Comparison of ENCODE assay signal across 10 mouse cellular contexts in genomic region chr6:85512056-85512440, GRCm38 (mm10). TPM values are rescaled to one million over a fixed set of nuclear protein-coding genes. Genes with fewer than 3 reads are reported as not detected.
DNase-seq lines count a peak whose midpoint lies in the region; ATAC-seq and TF ChIP-seq lines count a peak whose summit lies in the region.
"Had no signal": no experiment of that assay in that cellular context is flagged by ENCODE, and none has a peak within 500 bp of the region (broad histone marks: within the 10 kb centered on the region; RNA-seq: fewer than 3 reads in every experiment).

No protein-coding gene starts in this region.

- in situ Hi-C loops in ES-E14 (cut with MboI; ENCODE audit: low sequenced_read_pairs in 2 of 2, unreplicated experiment in 2 of 2): no loop called here

- peak overlapping the region in 1 of 2 experiments; percentile 46; a peak in 3 of 4 replicates for H3K4me3 ChIP-seq in heart, embryonic 14.5 days (ENCODE audit: control insufficient read depth in 1 of 2, insufficient read depth in 1 of 2, low read depth in 1 of 2, low read length in 2 of 2)
- H3K4me3 ChIP-seq in ES-E14 (ENCODE audit: insufficient read depth in 1 of 2, low read depth in 1 of 2, low read length in 2 of 2, poor library complexity in 1 of 2, severe bottlenecking in 1 of 2): peak overlapping the region; percentile 62 to 87
- peak overlapping the region; percentile 41 for H3K4me3 ChIP-seq in forebrain, embryonic 14.5 days (ENCODE audit: low read depth, low read length)
- peak overlapping the region; percentile 23 for H3K4me3 ChIP-seq in liver, embryonic 13.5 days (replicated peaks)

- no peak for ATAC-seq in heart, embryonic 14.5 days (ENCODE audit: insufficient number of reproducible peaks, insufficient read depth, low FRiP score, low read depth)
- ATAC-seq in forebrain, embryonic 14.5 days: 0 out of 2 replicates have a peak, but pooled peaks have one; percentile 4
- no peak for ATAC-seq in liver, embryonic 13.5 days (ENCODE audit: low read depth)
- ATAC-seq in erythroid progenitor cell, adult 5-6 weeks (replicated peaks; ENCODE audit: low FRiP score, poor library complexity, severe bottlenecking): no peak

- no peak for DNase-seq in heart, adult 11 months
- DNase-seq in ES-E14 (ENCODE audit: low read depth, low spot score): no peak
- no peak for DNase-seq in forebrain, embryonic 14.5 days (ENCODE audit: low spot score)
- no peak for DNase-seq in liver, embryonic 13.5 days
- no peak for DNase-seq in gastrocnemius, postnatal 4 days (ENCODE audit: low spot score in 2 of 2)
- DNase-seq in lung, postnatal 36 days: no peak

- no peaks in the 10 kb centered on the region; the same call in 1 of the 2 replicates for H3K9me3 ChIP-seq in heart, embryonic 14.5 days (ENCODE audit: control insufficient read depth, low read length)
- H3K9me3 ChIP-seq in ES-E14 (ENCODE audit: control insufficient read depth, insufficient read depth, low read depth, low read length): no peaks in the 10 kb centered on the region
- no peaks in the 10 kb centered on the region for H3K9me3 ChIP-seq in forebrain, embryonic 14.5 days (replicated peaks; ENCODE audit: control insufficient read depth, low read length)
- H3K9me3 ChIP-seq in liver, embryonic 13.5 days (replicated peaks): no peaks in the 10 kb centered on the region

- H3K27ac ChIP-seq in heart, embryonic 14.5 days (replicated peaks in 1 of 2; ENCODE audit: control insufficient read depth in 1 of 2, insufficient read depth in 1 of 2, low read depth in 2 of 2, low read length in 2 of 2): no peak overlapping the region
- H3K27ac ChIP-seq in ES-E14 (ENCODE audit: insufficient read depth, low read depth, low read length, poor library complexity, severe bottlenecking): no peak overlapping the region
- no peak overlapping the region for H3K27ac ChIP-seq in forebrain, embryonic 14.5 days (ENCODE audit: low read depth, low read length)
- H3K27ac ChIP-seq in liver, embryonic 13.5 days: no peak overlapping the region

- under 1% methylated on average over 36 of the region's 36 CpGs for WGBS in heart, embryonic 14.5 days
- under 1% methylated on average over 32 of the region's 36 CpGs for WGBS in forebrain, embryonic 14.5 days
- 1% methylated on average over 36 of the region's 36 CpGs for WGBS in liver, embryonic 13.5 days (ENCODE audit: insufficient replicate concordance)

- H3K27me3 ChIP-seq in heart, embryonic 14.5 days (ENCODE audit: control insufficient read depth, insufficient read depth, low read length): peaks cover 92% of the 10 kb centered on the region
- peaks cover 70% of the 10 kb centered on the region for H3K27me3 ChIP-seq in forebrain, embryonic 14.5 days (replicated peaks; ENCODE audit: control insufficient read depth, insufficient read depth, low read length)
- H3K27me3 ChIP-seq in liver, embryonic 13.5 days: peaks cover 91% of the 10 kb centered on the region

- no peaks in the 10 kb centered on the region for H3K36me3 ChIP-seq in heart, embryonic 14.5 days (ENCODE audit: control insufficient read depth, insufficient read depth, low read length)
- no peaks in the 10 kb centered on the region for H3K36me3 ChIP-seq in ES-E14 (ENCODE audit: control insufficient read depth, insufficient read depth, low read length, poor library complexity, severe bottlenecking)
- no peaks in the 10 kb centered on the region for H3K36me3 ChIP-seq in forebrain, embryonic 14.5 days (ENCODE audit: control insufficient read depth, insufficient read depth, low read length)
- no peaks in the 10 kb centered on the region for H3K36me3 ChIP-seq in liver, embryonic 13.5 days

- no peak overlapping the region for H3K9ac ChIP-seq in heart, embryonic 14.5 days (ENCODE audit: low read length)
- H3K9ac ChIP-seq in ES-E14 (ENCODE audit: insufficient read depth, low read depth, low read length, poor library complexity, severe bottlenecking): 0 out of 2 replicates have a peak overlapping the region, but pooled peaks have one; percentile 2
- peak overlapping the region; percentile 13; the same call in 1 of the 2 replicates for H3K9ac ChIP-seq in forebrain, embryonic 14.5 days (ENCODE audit: low read length)
- H3K9ac ChIP-seq in liver, embryonic 13.5 days: no peak overlapping the region

- peak overlapping the region; percentile 46 for H3K4me2 ChIP-seq in heart, embryonic 14.5 days (ENCODE audit: low read length)
- H3K4me2 ChIP-seq in forebrain, embryonic 14.5 days (ENCODE audit: low read length): peak overlapping the region; percentile 72
- H3K4me2 ChIP-seq in liver, embryonic 13.5 days: peak overlapping the region; percentile 26; the same call in 1 of the 2 replicates

- peaks cover 0 to 17% of the 10 kb centered on the region in 2 experiments; a peak in 3 of 4 replicates for H3K4me1 ChIP-seq in heart, embryonic 14.5 days (ENCODE audit: control insufficient read depth in 2 of 2, insufficient read depth in 2 of 2, low read length in 2 of 2)
- no peaks in the 10 kb centered on the region for H3K4me1 ChIP-seq in ES-E14 (ENCODE audit: control insufficient read depth in 2 of 2, insufficient read depth in 2 of 2, low read length in 2 of 2, poor library complexity in 1 of 2)
- H3K4me1 ChIP-seq in forebrain, embryonic 14.5 days (ENCODE audit: control insufficient read depth, insufficient read depth, low read length): peaks cover 9% of the 10 kb centered on the region; the same call in 1 of the 2 replicates
- peaks cover 19% of the 10 kb centered on the region for H3K4me1 ChIP-seq in liver, embryonic 13.5 days (replicated peaks)

TF ChIP-seq in ES-E14, 5 proteins besides CTCF, POLR2A, EP300 and RAD21:
- TF ChIP-seq MAFK (IDR thresholded peaks at IDR 0.05; ENCODE audit: insufficient read depth, low read depth, low read length) (no peak), ZC3H11A (IDR thresholded peaks at IDR 0.05; ENCODE audit: borderline replicate concordance, low read depth, low read length) (no peak), ZNF384 (IDR thresholded peaks at IDR 0.05; ENCODE audit: low read depth, low read length) (no peak), HCFC1 (IDR thresholded peaks at IDR 0.05; ENCODE audit: borderline replicate concordance, insufficient read depth, low read length) (no peak), CHD2 (IDR thresholded peaks at IDR 0.05; ENCODE audit: low read depth, low read length) (no peak)

RNA-seq across cellular contexts. Expression of gene Egr4, which starts 1.3 kb away (rescaled TPM):
- not detected in 2 replicates for polyA plus RNA-seq in heart, embryonic 14.5 days (2014; fragmentation: Nextera tagmentation; extraction: Ambion mirVana)
- total RNA-seq in ES-E14 (2012; rRNA removed): 0.21 and 0.31 TPM in 2 replicates
- polyA plus RNA-seq in forebrain, embryonic 14.5 days (2014; fragmentation: Nextera tagmentation; extraction: Ambion mirVana): not detected in 2 replicates
- not detected in 2 replicates for polyA plus RNA-seq in liver, embryonic 13.5 days (2015; fragmentation: Nextera tagmentation; extraction: Ambion mirVana)
- total RNA-seq in gastrocnemius, postnatal 4 days (2021): not detected
- total RNA-seq in erythroid progenitor cell, adult 5-6 weeks (2015; ENCODE audit: low replicate concordance): not detected in 2 replicates
- total RNA-seq in erythroid progenitor cell, adult 5-6 weeks (2017; ENCODE audit: low replicate concordance): not detected in 2 replicates
- total RNA-seq: heart, postnatal 14 days; monocyte, adult 5-6 weeks had no signal

RNA-seq across cellular contexts. Expression of gene Fbxo41, which starts 9.3 kb away (rescaled TPM):
- not detected in 2 replicates for polyA plus RNA-seq in heart, embryonic 14.5 days (2014; fragmentation: Nextera tagmentation; extraction: Ambion mirVana)
- total RNA-seq in ES-E14 (2012; rRNA removed): 0.54 and 0.85 TPM in 2 replicates
- 4.7 and 5.4 TPM in 2 replicates for polyA plus RNA-seq in forebrain, embryonic 14.5 days (2014; fragmentation: Nextera tagmentation; extraction: Ambion mirVana)
- polyA plus RNA-seq in liver, embryonic 13.5 days (2015; fragmentation: Nextera tagmentation; extraction: Ambion mirVana): not detected in 2 replicates
- total RNA-seq in gastrocnemius, postnatal 4 days (2021): under 1 TPM; 0.08 to 0.10 TPM
- total RNA-seq in erythroid progenitor cell, adult 5-6 weeks (2015; ENCODE audit: low replicate concordance): not detected in 2 replicates
- total RNA-seq in erythroid progenitor cell, adult 5-6 weeks (2017; ENCODE audit: low replicate concordance): not detected in 2 replicates
- total RNA-seq: heart, postnatal 14 days; monocyte, adult 5-6 weeks had no signal

Comparison
In these comparisons a context has a peak if more than half of its experiments do, and no peak if none do; other contexts are left out.
1. H3K9ac ChIP-seq: peak in ES-E14 (single experiment) and forebrain, embryonic 14.5 days (single experiment); none in heart, embryonic 14.5 days (single experiment) and liver, embryonic 13.5 days (single experiment).
2. Peak in every context shown above with its lines, with median percentiles within 50 percentile points of each other: H3K4me2 ChIP-seq.